Mouse (Mus musculus) erythroblast, adult 5-6 weeks (primary cell): Measurements from ENCODE around the gene Mrpl47. TPM values are rescaled to one million over a fixed set of nuclear protein-coding genes. Genes with fewer than 3 reads are reported as not detected.
"Not testable (repeated sequence)": the region's sequence is repeated elsewhere in the genome, so short reads cannot be mapped to it uniquely, and the experiment has no call there.

Experiments
- ATAC-seq: replicated peaks from 2 replicates; pipeline ENCODE4 v1.8.0; 2016; ENCODE audit warnings: moderate number of reproducible peaks, mild to moderate bottlenecking, moderate TSS enrichment, inconsistent platforms; ENCODE audit not compliant: poor library complexity, low FRiP score, severe bottlenecking
- total RNA-seq, 2 experiments: library from RNA; stranded (forward) in 1 of 2; stranded (reverse) in 1 of 2; fragments of 150-400 nt in 1 of 2; fragments of 200-764, 138-1000 nt in 1 of 2; gene quantifications; 2 replicates each; pipeline versions ENCODE4 v1.2.3 to v1.2.4; 2015 to 2017; ENCODE audit warnings: low replicate concordance in 2 of 2

The Mrpl47 gene
- total RNA-seq, 2 experiments from 2014 or later = 3.3 to 3.7 TPM

- ATAC-seq = peak; percentile 97
Observed at GRCm38 (mm10) chr3:32708368-32709231, 28.8 kb downstream of the Mrpl47 start.

GRCm38 (mm10) chr3:32708052-32708367, 29.4 kb downstream of the Mrpl47 start:
- ATAC-seq = no peak

GRCm38 (mm10) chr3:32705647-32706348, 31.6 kb downstream of the Mrpl47 start, which contains the start of gene Actl6a:
Actl6a (plus strand) TSS chr3:32706298.
- not testable (repeated sequence) for ATAC-seq

GRCm38 (mm10) chr3:32704632-32705031, 32.8 kb downstream of the Mrpl47 start:
- not testable (repeated sequence) for ATAC-seq

GRCm38 (mm10) chr3:32704021-32704420, 33.4 kb downstream of the Mrpl47 start:
- not testable (repeated sequence) for ATAC-seq

GRCm38 (mm10) chr3:32698228-32698863, 39.1 kb downstream of the Mrpl47 start:
- peak; percentile 90 for ATAC-seq

GRCm38 (mm10) chr3:32695583-32695980, 41.8 kb downstream of the Mrpl47 start:
- 0 out of 2 replicates have a peak, but pooled peaks have one; percentile 44 for ATAC-seq

GRCm38 (mm10) chr3:32694737-32695582, 42.4 kb downstream of the Mrpl47 start:
- no peak for ATAC-seq

GRCm38 (mm10) chr3:32694211-32694610, 43.2 kb downstream of the Mrpl47 start:
- ATAC-seq = no peak

- no peak for ATAC-seq
Observed at GRCm38 (mm10) chr3:32691841-32692240, 45.6 kb downstream of the Mrpl47 start.

- ATAC-seq = no peak
Observed at GRCm38 (mm10) chr3:32690901-32691300, 46.5 kb downstream of the Mrpl47 start.

- ATAC-seq = no peak
Observed at GRCm38 (mm10) chr3:32690008-32690407, 47.4 kb downstream of the Mrpl47 start.

GRCm38 (mm10) chr3:32689567-32689999, 47.8 kb downstream of the Mrpl47 start:
- no peak for ATAC-seq

- ATAC-seq = no peak
Observed at GRCm38 (mm10) chr3:32687156-32687555, 50.2 kb downstream of the Mrpl47 start.

- no peak for ATAC-seq
Observed at GRCm38 (mm10) chr3:32686537-32686936, 50.9 kb downstream of the Mrpl47 start.

- no peak for ATAC-seq
Observed at GRCm38 (mm10) chr3:32684631-32685030, 52.8 kb downstream of the Mrpl47 start.

GRCm38 (mm10) chr3:32682910-32683531, 54.4 kb downstream of the Mrpl47 start:
- ATAC-seq = no peak

GRCm38 (mm10) chr3:32676393-32676792, 61.0 kb downstream of the Mrpl47 start:
- no peak for ATAC-seq
